Mouse (Mus musculus): ENCODE results near the gene Gm8773. TPM values are rescaled to one million over a fixed set of nuclear protein-coding genes. Genes with fewer than 3 reads are reported as not detected.
A peak's percentile ranks its signal among the peaks of the same experiment; 100 is the strongest.

Gene Gm8773
- total RNA-seq (2021) = not detected
- not detected in 2 replicates for polyA plus RNA-seq (2012; rRNA removed)
- long read RNA-seq = 0 reads

DNA sequence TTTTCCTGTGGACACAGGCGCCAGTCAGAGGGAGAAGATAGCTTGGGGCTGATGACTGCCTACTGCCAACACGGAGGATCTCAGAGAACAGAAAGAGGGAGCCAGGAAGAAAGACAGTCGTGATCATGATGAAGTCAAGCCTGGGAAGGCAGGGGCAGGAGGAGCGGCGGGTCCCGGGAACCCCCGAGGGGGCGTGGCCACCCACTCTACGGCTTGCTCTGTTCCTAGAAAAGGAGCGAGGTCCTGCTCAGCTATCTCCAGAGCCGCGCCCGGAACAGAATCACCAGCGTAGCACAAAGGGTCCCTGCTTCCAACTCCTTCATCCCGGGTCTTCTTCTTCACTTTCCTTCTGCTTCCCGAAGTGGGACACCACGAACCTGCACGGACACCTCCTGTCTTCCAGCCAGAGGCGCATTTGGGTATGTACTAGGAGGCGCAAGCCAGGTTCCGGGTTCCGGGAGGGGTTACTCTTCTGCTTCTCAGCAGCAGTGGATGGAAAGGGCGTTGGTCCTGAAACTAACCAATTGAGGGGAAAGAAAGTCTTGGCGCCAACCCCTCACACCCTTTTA lies at the start of gene Gm8773:
Gene Gm8773, plus strand, starts transcription at position 51 of the 569 bp plus-strand sequence.
- DNase-seq = peak; percentile 10

- no peak for DNase-seq
These were observed 39.8 kb upstream of the Gm8773 start for GRCm38 (mm10) chr5:5533656-5534420.

GRCm38 (mm10) chr5:5536131-5536530 lies 37.5 kb upstream of the Gm8773 start:
- no peak for DNase-seq

- DNase-seq = no peak
These were observed 33.8 kb upstream of the Gm8773 start for GRCm38 (mm10) chr5:5539771-5540170.

GRCm38 (mm10) chr5:5540385-5540784 lies 33.2 kb upstream of the Gm8773 start:
- no peak for DNase-seq

DNA sequence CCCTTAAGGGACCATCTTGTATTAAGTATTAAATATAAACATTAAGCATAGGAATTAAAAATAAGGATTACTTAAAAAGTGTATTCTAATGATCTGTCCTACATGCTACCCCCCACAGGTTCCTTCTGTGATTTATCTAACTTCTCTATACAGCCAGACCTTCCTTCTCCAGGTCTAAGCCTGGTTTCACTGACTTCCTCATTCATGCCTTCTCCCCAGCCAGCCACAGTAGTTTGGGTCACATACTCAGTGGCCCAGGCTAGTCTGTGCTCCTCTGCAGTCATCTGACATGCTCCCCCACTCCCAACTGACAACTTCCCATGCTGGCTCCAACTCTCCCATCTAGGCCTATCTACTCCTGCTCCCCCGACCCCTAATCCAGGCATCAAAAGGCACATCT lies 22.5 kb upstream of the Gm8773 start:
- DNase-seq = no peak

GRCm38 (mm10) chr5:5559079-5559740 lies 14.4 kb upstream of the Gm8773 start, which contains the start of gene Gtpbp10:
TSS of gene Gtpbp10 (minus strand) at chr5:5559538.
- peak; percentile 94 for DNase-seq

- DNase-seq = no peak
These were observed 13.8 kb upstream of the Gm8773 start for GRCm38 (mm10) chr5:5559798-5560197.

GRCm38 (mm10) chr5:5561041-5561706 lies 12.4 kb upstream of the Gm8773 start:
- DNase-seq = no peak

DNA sequence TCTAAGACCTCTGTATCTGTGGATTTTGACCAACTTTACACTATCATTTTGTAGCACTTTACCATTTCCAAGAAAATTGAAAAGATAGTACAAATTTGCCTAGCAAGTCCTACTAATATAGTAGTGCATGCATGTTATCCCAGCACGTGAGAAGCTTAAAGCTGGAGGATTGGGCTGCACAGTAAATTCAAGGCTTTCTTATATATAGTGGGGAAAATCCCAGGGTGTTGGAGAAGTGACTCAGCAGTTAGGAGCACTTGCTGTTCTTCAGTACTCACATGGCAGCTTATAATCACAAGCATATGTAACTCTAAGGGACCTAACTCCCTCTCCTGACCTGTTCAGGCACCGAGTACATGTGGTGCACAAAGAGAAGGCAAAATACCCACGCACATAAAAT lies 11.2 kb upstream of the Gm8773 start:
- no peak for DNase-seq

DNA sequence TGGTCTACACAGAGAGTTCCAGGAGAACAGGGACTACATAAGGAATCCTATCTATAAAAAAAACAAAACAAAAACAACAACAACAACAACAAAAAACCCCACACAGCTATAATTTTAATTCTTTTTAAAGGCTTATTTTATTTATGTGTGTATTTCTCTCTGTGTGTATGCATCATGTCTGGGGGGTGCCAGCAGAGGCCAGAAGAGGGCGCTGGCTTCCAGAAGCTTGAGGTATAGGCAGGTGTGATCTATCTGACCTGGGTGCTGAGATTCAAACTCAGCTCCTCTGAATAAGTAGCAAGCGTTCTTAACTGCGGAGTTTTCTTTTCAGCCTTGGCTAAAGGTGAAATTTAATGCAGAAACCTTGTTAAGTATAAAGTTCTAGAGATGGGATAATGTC lies 14.1 kb downstream of the Gm8773 start:
- DNase-seq = no peak

DNA sequence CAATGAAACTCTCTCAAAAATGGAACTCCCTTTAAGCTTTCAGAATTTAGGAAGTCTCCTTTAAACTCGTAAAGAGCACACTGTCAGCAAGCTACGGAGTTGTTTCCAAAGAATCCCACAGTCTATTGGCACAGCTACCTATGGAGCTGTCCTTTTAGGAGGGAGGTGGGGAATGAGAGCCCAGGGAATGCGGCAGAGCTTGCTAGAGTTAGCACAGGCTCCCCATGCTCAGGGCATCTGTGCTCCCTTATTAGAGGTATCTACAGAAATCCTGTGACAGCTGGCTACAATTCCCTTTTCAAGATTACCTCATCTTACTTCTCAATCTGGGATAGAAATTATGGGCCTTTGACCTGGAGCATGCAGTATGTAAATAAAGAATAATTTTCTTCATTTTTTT lies 36.9 kb downstream of the Gm8773 start:
- no peak for DNase-seq

- peak; percentile 2 for DNase-seq
These were observed 44.7 kb downstream of the Gm8773 start for GRCm38 (mm10) chr5:5618329-5618728.

GRCm38 (mm10) chr5:5625491-5625890 lies 51.9 kb downstream of the Gm8773 start:
- no peak for DNase-seq

Other genes starting within 250 kb of the Gm8773 start
- 10 to 100 TPM; 11.4 to 12.3 TPM for gene Cdk14, start 153.5 kb upstream of the Gm8773 start, total RNA-seq (2021)
- 0.66 and 0.74 TPM in 2 replicates for gene Cdk14, start 153.5 kb upstream of the Gm8773 start, polyA plus RNA-seq (2012; rRNA removed)
- not detected for gene 1700015F17Rik, start 94.7 kb upstream of the Gm8773 start, total RNA-seq (2021)
- not detected in 2 replicates for gene 1700015F17Rik, start 94.7 kb upstream of the Gm8773 start, polyA plus RNA-seq (2012; rRNA removed)
- 10 to 100 TPM; 18.2 to 23.7 TPM for gene Cldn12, start 58.8 kb upstream of the Gm8773 start, total RNA-seq (2021)
- 10.7 and 13.8 TPM in 2 replicates for gene Cldn12, start 58.8 kb upstream of the Gm8773 start, polyA plus RNA-seq (2012; rRNA removed)
- 10 to 100 TPM; 11.1 to 13.4 TPM for gene Gtpbp10, start 14.3 kb upstream of the Gm8773 start, total RNA-seq (2021)
- gene Gtpbp10, start 14.3 kb upstream of the Gm8773 start, polyA plus RNA-seq (2012; rRNA removed) = 0.33 and 0.94 TPM in 2 replicates
- gene Cfap69, start 90.4 kb downstream of the Gm8773 start, total RNA-seq (2021) = 1 to 10 TPM; 7.9 to 8.9 TPM
- 2.2 and 4.6 TPM in 2 replicates for gene Cfap69, start 90.4 kb downstream of the Gm8773 start, polyA plus RNA-seq (2012; rRNA removed)
- gene Steap2, start 120.8 kb downstream of the Gm8773 start, total RNA-seq (2021) = 10 to 100 TPM; 34.1 to 53.0 TPM
- gene Steap2, start 120.8 kb downstream of the Gm8773 start, polyA plus RNA-seq (2012; rRNA removed) = 16.7 and 24.0 TPM in 2 replicates
- gene Steap1, start 175.5 kb downstream of the Gm8773 start, total RNA-seq (2021) = 10 to 100 TPM; 25.8 to 38.0 TPM
- 6.3 and 6.8 TPM in 2 replicates for gene Steap1, start 175.5 kb downstream of the Gm8773 start, polyA plus RNA-seq (2012; rRNA removed)

Data from adrenal gland, adult 2 months (tissue).